Mouse (Mus musculus): ENCODE measurements around the gene Hhipl1.

DNA sequence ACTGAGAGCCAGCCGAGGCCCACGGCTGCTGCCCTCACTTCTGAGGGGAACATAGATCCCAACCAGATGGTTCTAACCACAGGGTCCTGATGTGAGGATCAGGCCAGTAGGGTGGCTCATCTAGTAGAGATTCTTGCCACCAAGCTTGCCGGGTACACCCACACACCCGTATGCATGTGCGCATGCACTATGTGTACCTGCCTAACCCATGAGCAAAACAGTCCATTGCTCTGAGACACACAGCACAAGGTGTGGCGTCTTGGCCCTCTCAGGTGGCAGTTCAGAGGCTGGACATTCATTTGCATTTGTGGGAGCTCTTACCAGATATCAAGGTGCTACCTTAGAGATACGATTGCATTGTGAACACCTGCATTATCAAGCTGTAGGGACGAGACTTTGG, 42.1 kb downstream of the Hhipl1 start:
- TF ChIP-seq CTCF (IDR thresholded peaks at IDR 0.05 in 2 of 3, conservative IDR thresholded peaks at IDR 0.05 in 1 of 3; ENCODE audit: control insufficient read depth in 1 of 3, insufficient read depth in 1 of 3, low read depth in 2 of 3, low read length in 3 of 3, poor library complexity in 1 of 3, severe bottlenecking in 1 of 3) (no peak), UBTF (IDR thresholded peaks at IDR 0.05; ENCODE audit: borderline replicate concordance, insufficient read depth, low read depth, low read length) (no peak), USF1 (IDR thresholded peaks at IDR 0.05; ENCODE audit: low read depth, low read length) (no peak), MYC (IDR thresholded peaks at IDR 0.05; ENCODE audit: low read depth, low read length) (no peak), MEF2A (IDR thresholded peaks at IDR 0.05; ENCODE audit: extremely low read depth, insufficient replicate concordance, low read depth, low read length, poor library complexity, severe bottlenecking) (no peak), NRF1 (IDR thresholded peaks at IDR 0.05; ENCODE audit: insufficient read depth, low read depth, low read length, poor library complexity, severe bottlenecking) (no peak), POLR2A (IDR thresholded peaks at IDR 0.05; ENCODE audit: control insufficient read depth in 1 of 2, insufficient read depth in 1 of 2, low read depth in 1 of 2, low read length in 2 of 2, poor library complexity in 1 of 2) (no peak), USF2 (IDR thresholded peaks at IDR 0.05; ENCODE audit: borderline replicate concordance in 1 of 2, insufficient read depth in 1 of 2, low read depth in 1 of 2, low read length in 2 of 2) (no peak), RAD21 (IDR thresholded peaks at IDR 0.05; ENCODE audit: low read depth, low read length) (no peak), EP300 (IDR thresholded peaks at IDR 0.05; ENCODE audit: low read depth in 1 of 2, low read length in 2 of 2) (no peak), ZNF384 (IDR thresholded peaks at IDR 0.05; ENCODE audit: low read depth, low read length) (no peak), JUND (IDR thresholded peaks at IDR 0.05; ENCODE audit: low read depth, low read length) (no peak)

All from MEL (cell line).